Mouse (Mus musculus) heart, adult 2 months (tissue): ENCODE results near the gene Gm20517. TPM values are rescaled to one million over a fixed set of nuclear protein-coding genes. Genes with fewer than 3 reads are reported as not detected.

Experiments used
- DNase-seq, 2 experiments: peaks; one replicate each; pipeline ENCODE4 v3.0.0; 2021
- H3K27ac ChIP-seq: fragments of 200-600 bp; 2 replicates; pipeline ENCODE4 v1.8.1; 2022
- H3K27me3 ChIP-seq: fragments of 200-500 bp; 2 replicates; pipeline ENCODE4 v1.6.1; 2012; ENCODE audit warnings: mild to moderate bottlenecking, low read length, inconsistent platforms, mixed read lengths; ENCODE audit not compliant: control insufficient read depth, insufficient read depth
- H3K36me3 ChIP-seq: fragments of 200-500 bp; 2 replicates; pipeline ENCODE4 v1.6.1; 2012; ENCODE audit warnings: low read length, inconsistent platforms; ENCODE audit not compliant: control insufficient read depth, insufficient read depth
- H3K4me1 ChIP-seq: fragments of 200-500 bp; 2 replicates; pipeline ENCODE4 v1.6.1; 2011; ENCODE audit warnings: low read length; ENCODE audit not compliant: control insufficient read depth, insufficient read depth
- H3K4me3 ChIP-seq: fragments of 200-600 bp; 2 replicates; pipeline ENCODE4 v1.8.1; 2022
- H3K79me2 ChIP-seq: fragments of 200-500 bp; replicated peaks from 2 replicates; pipeline ENCODE4 v1.6.1; 2012; ENCODE audit warnings: mild to moderate bottlenecking, inconsistent platforms, low read length, moderate library complexity, mixed read lengths; ENCODE audit not compliant: control insufficient read depth, insufficient read depth
- H3K9ac ChIP-seq: fragments of 200-500 bp; 2 replicates; pipeline ENCODE4 v1.6.1; 2012; ENCODE audit warnings: low read depth, mild to moderate bottlenecking, control low read depth, inconsistent platforms, low read length, mixed read lengths
- CTCF ChIP-seq: fragments of 200-600 bp; IDR thresholded peaks from 2 replicates; pipeline ENCODE4 v1.8.1; 2022; ENCODE audit warnings: antibody characterized with exemption, mild to moderate bottlenecking, moderate library complexity
- EP300 ChIP-seq: fragments of 200-500 bp; IDR thresholded peaks from 2 replicates; pipeline ENCODE4 v1.6.1; 2011; ENCODE audit warnings: low read depth, low read length, control low read depth; ENCODE audit not compliant: insufficient read depth
- POLR2A ChIP-seq: fragments of 200-500 bp; IDR thresholded peaks from 2 replicates; pipeline ENCODE4 v1.6.1; 2011; ENCODE audit warnings: mild to moderate bottlenecking, low read depth, low read length, control low read depth; ENCODE audit not compliant: insufficient read depth
- WGBS: fragments of 180-500 bp; shearing (Covaris S2); methylation state at CpG from one replicate; pipeline ENCODE4 v1.1.7; 2018; 5-methylcytosine and 5-hydroxymethylcytosine counted together
- intact Hi-C: fragments of 180-260 bp; cut with DNase I; formaldehyde crosslinking; loops from one replicate; pipeline ENCODE4 v1.15.1; 2025
- polyA plus RNA-seq: library from polyadenylated mRNA; depleted of rRNA; stranded (reverse); fragments of >200 nt; gene quantifications from 2 replicates; pipeline ENCODE4 v1.2.3, GENCODE M21; 2012
- total RNA-seq, 2 experiments: library from RNA; stranded (reverse); gene quantifications; 2 replicates each; pipeline ENCODE4 v1.2.3; 2021

Gm20517 gene
- total and polyA plus RNA-seq, 3 experiments: 0.27 to 2.8 (median 2.8) TPM

GRCm38 (mm10) chr17:47599511-47600297, 11.7 kb upstream of the Gm20517 start:
- H3K27ac ChIP-seq: peak overlapping the region; percentile 80
- no peaks in the 10 kb centered on the region for H3K79me2 ChIP-seq
- H3K36me3 ChIP-seq: peaks cover 3% of the 10 kb centered on the region; the same call in 1 of the 2 replicates
- DNase-seq: peak in 1 of 2 experiments; percentile 45
- no peak overlapping the region for H3K9ac ChIP-seq
- intact Hi-C loops: no loop called here
- 55% methylated on average over 11 of the region's 11 CpGs for WGBS
- H3K4me1 ChIP-seq: peaks cover 15% of the 10 kb centered on the region
- TF ChIP-seq POLR2A (peak; percentile 49), EP300 (0 out of 2 replicates have a peak, but pooled peaks have one; percentile 40), CTCF (no peak)
- H3K27me3 ChIP-seq: no peaks in the 10 kb centered on the region
- H3K4me3 ChIP-seq: no peak overlapping the region

GRCm38 (mm10) chr17:47600601-47601388, 10.6 kb upstream of the Gm20517 start:
- peaks cover 13% of the 10 kb centered on the region for H3K4me1 ChIP-seq
- H3K27ac ChIP-seq: peak overlapping the region; percentile 80
- H3K4me3 ChIP-seq: no peak overlapping the region
- H3K9ac ChIP-seq: no peak overlapping the region
- intact Hi-C loops: no loop called here
- TF ChIP-seq EP300: no peak
- TF ChIP-seq CTCF: no peak
- TF ChIP-seq POLR2A: no peak
- peaks cover 3% of the 10 kb centered on the region; the same call in 1 of the 2 replicates for H3K36me3 ChIP-seq
- H3K27me3 ChIP-seq: no peaks in the 10 kb centered on the region
- no peak for DNase-seq
- WGBS: 61% methylated on average over 13 of the region's 13 CpGs
- H3K79me2 ChIP-seq: no peaks in the 10 kb centered on the region

GRCm38 (mm10) chr17:47601389-47601755, 10.0 kb upstream of the Gm20517 start:
- peak overlapping the region; percentile 80; the same call in 1 of the 2 replicates for H3K27ac ChIP-seq
- H3K27me3 ChIP-seq: no peaks in the 10 kb centered on the region
- H3K79me2 ChIP-seq: no peaks in the 10 kb centered on the region
- WGBS: 85% methylated on average over 10 of the region's 10 CpGs
- no peak overlapping the region for H3K4me3 ChIP-seq
- DNase-seq: no peak
- H3K36me3 ChIP-seq: peaks cover 3% of the 10 kb centered on the region; the same call in 1 of the 2 replicates
- H3K9ac ChIP-seq: no peak overlapping the region
- TF ChIP-seq POLR2A: no peak
- no peak for TF ChIP-seq EP300
- TF ChIP-seq CTCF: no peak
- peaks cover 13% of the 10 kb centered on the region for H3K4me1 ChIP-seq
- intact Hi-C loops: no loop called here

- Histone ChIP-seq H3K9ac (no peak overlapping the region), H3K27ac (no peak overlapping the region), H3K4me3 (no peak overlapping the region), H3K27me3 (no peaks in the 10 kb centered on the region), H3K36me3 (peaks cover 3% of the 10 kb centered on the region; the same call in 1 of the 2 replicates), H3K4me1 (peaks cover 11% of the 10 kb centered on the region), H3K79me2 (no peaks in the 10 kb centered on the region)
- 92% methylated on average over 11 of the region's 11 CpGs for WGBS
- DNase-seq: no peak
- no peak for TF ChIP-seq CTCF
- TF ChIP-seq POLR2A: no peak
- no peak for TF ChIP-seq EP300
- intact Hi-C loops: no loop called here
Observed at GRCm38 (mm10) chr17:47602289-47602688, 9.1 kb upstream of the Gm20517 start.

DNA sequence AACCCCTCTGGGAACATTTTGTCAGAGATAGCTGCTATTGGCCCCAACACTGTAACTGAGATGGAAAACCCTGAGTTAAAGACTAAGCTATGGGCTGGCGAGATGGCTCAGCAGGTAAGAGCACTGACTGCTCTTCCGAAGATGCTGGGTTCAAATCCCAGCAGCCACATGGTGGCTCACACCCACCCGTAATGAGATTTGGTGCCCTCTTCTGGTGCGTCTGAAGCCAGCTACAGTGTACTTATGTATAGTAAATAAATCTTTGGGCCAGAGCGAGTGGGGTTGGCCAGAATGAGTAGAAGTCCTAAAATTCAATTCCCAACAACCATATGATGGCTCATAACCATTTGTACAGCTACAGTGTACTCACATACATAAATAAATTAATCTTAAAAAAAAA, 5.2 kb upstream of the Gm20517 start:
- peaks cover 1% of the 10 kb centered on the region for H3K4me1 ChIP-seq
- no peak overlapping the region for H3K4me3 ChIP-seq
- no peaks in the 10 kb centered on the region; the same call in 1 of the 2 replicates for H3K36me3 ChIP-seq
- no peak for DNase-seq
- 65% methylated on average over 5 of the region's 5 CpGs for WGBS
- no peak for TF ChIP-seq EP300
- TF ChIP-seq CTCF: peak; percentile 60
- no peak overlapping the region for H3K27ac ChIP-seq
- no peaks in the 10 kb centered on the region for H3K27me3 ChIP-seq
- H3K79me2 ChIP-seq: no peaks in the 10 kb centered on the region
- H3K9ac ChIP-seq: no peak overlapping the region
- intact Hi-C loops: no loop called here

- Histone ChIP-seq H3K9ac (no peak overlapping the region), H3K27ac (no peak overlapping the region), H3K27me3 (no peaks in the 10 kb centered on the region), H3K36me3 (no peaks in the 10 kb centered on the region; the same call in 1 of the 2 replicates), H3K79me2 (no peaks in the 10 kb centered on the region; the same call in 1 of the 2 replicates), H3K4me1 (peaks cover 5% of the 10 kb centered on the region), H3K4me3 (no peak overlapping the region)
- intact Hi-C loops: no loop called here
- no peak for DNase-seq
- TF ChIP-seq CTCF (no peak), POLR2A (no peak), EP300 (no peak)
- WGBS: 84% methylated on average over 4 of the region's 4 CpGs
Observed at GRCm38 (mm10) chr17:47609182-47609581, 2.2 kb upstream of the Gm20517 start.
